Mouse (Mus musculus): ENCODE results near the gene Ap3d1.

Ap3d1 gene

GRCm38 (mm10) chr10:80668614-80669013, 73.5 kb downstream of the Ap3d1 start:
- DNase-seq (ENCODE audit: low read depth, low spot score): peak; percentile 90

- DNase-seq (ENCODE audit: low read depth, low spot score): peak; percentile 78
Measured at GRCm38 (mm10) chr10:80666837-80667412, 75.1 kb downstream of the Ap3d1 start.

- DNase-seq (ENCODE audit: low read depth, low spot score): no peak
Measured at GRCm38 (mm10) chr10:80665981-80666733, 75.9 kb downstream of the Ap3d1 start.

- DNase-seq (ENCODE audit: low read depth, low spot score): no peak
Measured at GRCm38 (mm10) chr10:80665459-80665858, 76.6 kb downstream of the Ap3d1 start.

- DNase-seq (ENCODE audit: low read depth, low spot score): peak; percentile 88
Measured at GRCm38 (mm10) chr10:80665016-80665380, 77.1 kb downstream of the Ap3d1 start.

GRCm38 (mm10) chr10:80664197-80665015, 77.7 kb downstream of the Ap3d1 start:
- peak; percentile 95 for DNase-seq (ENCODE audit: low read depth, low spot score)

- no peak for DNase-seq (ENCODE audit: low read depth, low spot score)
Measured at GRCm38 (mm10) chr10:80663485-80664196, 78.4 kb downstream of the Ap3d1 start.

GRCm38 (mm10) chr10:80661149-80661548, 80.9 kb downstream of the Ap3d1 start:
- no peak for DNase-seq (ENCODE audit: low read depth, low spot score)

GRCm38 (mm10) chr10:80659213-80659612, 82.9 kb downstream of the Ap3d1 start:
- no peak for DNase-seq (ENCODE audit: low read depth, low spot score)

- no peak for DNase-seq (ENCODE audit: low read depth, low spot score)
Measured at GRCm38 (mm10) chr10:80658841-80659202, 83.2 kb downstream of the Ap3d1 start.

- no peak for DNase-seq (ENCODE audit: low read depth, low spot score)
Measured at GRCm38 (mm10) chr10:80658194-80658840, 83.7 kb downstream of the Ap3d1 start.

Measured in skeletal muscle tissue, adult 2 months (tissue).